Mouse (Mus musculus) neural tube, embryonic 15.5 days (tissue): ENCODE measurements around the gene Kif6. TPM values are rescaled to one million over a fixed set of nuclear protein-coding genes. Genes with fewer than 3 reads are reported as not detected.

Experiments used
- ATAC-seq: fragments of 200-750 bp; cut with Nextera tagmentation; 2 replicates; pipeline ENCODE4 v1.8.0; 2017; ENCODE audit warnings: mild to moderate bottlenecking, moderate TSS enrichment, moderate library complexity; ENCODE audit not compliant: low FRiP score
- H3K27ac ChIP-seq: fragments of 300-500 bp; sonication (generic); replicated peaks from 2 replicates; pipeline ENCODE4 v1.5.1; 2015; ENCODE audit warnings: mild to moderate bottlenecking, inconsistent platforms
- H3K27me3 ChIP-seq: fragments of 300-500 bp; sonication (generic); replicated peaks from 2 replicates; pipeline ENCODE4 v1.6.1; 2015; ENCODE audit warnings: inconsistent platforms
- H3K36me3 ChIP-seq: fragments of 300-500 bp; sonication (generic); 2 replicates; pipeline ENCODE4 v1.6.1; 2015; ENCODE audit warnings: inconsistent platforms
- H3K4me1 ChIP-seq: fragments of 300-500 bp; sonication (generic); 2 replicates; pipeline ENCODE4 v1.6.1; 2015; ENCODE audit warnings: inconsistent platforms
- H3K4me2 ChIP-seq: fragments of 300-500 bp; sonication (generic); 2 replicates; pipeline ENCODE4 v1.6.1; 2015; ENCODE audit warnings: inconsistent platforms, mild to moderate bottlenecking, moderate library complexity
- H3K4me3 ChIP-seq: fragments of 300-500 bp; sonication (generic); replicated peaks from 2 replicates; pipeline ENCODE4 v1.5.1; 2015; ENCODE audit warnings: mild to moderate bottlenecking, inconsistent platforms
- H3K9ac ChIP-seq: fragments of 300-500 bp; sonication (generic); replicated peaks from 2 replicates; pipeline ENCODE4 v1.6.1; 2015; ENCODE audit warnings: mild to moderate bottlenecking, inconsistent platforms
- H3K9me3 ChIP-seq: fragments of 300-500 bp; sonication (generic); replicated peaks from 2 replicates; pipeline ENCODE4 v1.6.1; 2016; ENCODE audit warnings: inconsistent platforms
- WGBS: fragments of 180-500 bp; shearing (Covaris S2); methylation state at CpG from one replicate; pipeline ENCODE4 v1.1.7; 2015; ENCODE audit warnings: mixed read lengths; 5-methylcytosine and 5-hydroxymethylcytosine counted together
- polyA plus RNA-seq: library from polyadenylated mRNA; unstranded; fragments of >200 nt; fragmentation: Nextera tagmentation; extraction: Ambion mirVana; gene quantifications from 2 replicates; pipeline ENCODE4 v1.2.1, GENCODE M21; 2015

Gene Kif6
- polyA plus RNA-seq, 1 experiment from 2014 or later, result 2.1 TPM

DNA sequence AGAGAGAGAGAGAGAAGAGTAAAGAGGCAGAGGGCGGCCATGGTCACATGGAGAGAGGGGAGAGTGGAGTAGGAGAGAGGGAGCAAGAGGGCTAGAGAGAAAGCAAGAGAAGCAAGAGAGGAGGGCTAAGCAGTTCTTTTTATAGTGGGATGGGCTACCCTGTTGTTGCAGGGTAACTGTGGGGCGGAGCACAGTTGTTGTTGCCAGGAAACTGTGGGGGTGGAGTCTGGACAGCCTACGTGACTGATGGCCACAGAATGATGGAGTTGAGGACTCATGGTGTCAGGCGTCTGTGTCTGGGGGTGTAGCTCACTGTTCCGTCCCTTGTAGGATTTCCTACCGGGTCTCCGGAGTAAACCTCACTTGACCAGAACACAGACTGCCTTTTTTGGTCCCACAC is 324.2 kb downstream of the Kif6 start:
- WGBS, result 65% methylated on average over 7 of the region's 7 CpGs
- Histone ChIP-seq H3K9ac (no peak overlapping the region), H3K27me3 (peaks cover 5% of the 10 kb centered on the region), H3K9me3 (no peaks in the 10 kb centered on the region), H3K36me3 (no peaks in the 10 kb centered on the region), H3K4me3 (no peak overlapping the region), H3K4me2 (no peak overlapping the region), H3K4me1 (no peaks in the 10 kb centered on the region), H3K27ac (no peak overlapping the region)
- no peak for ATAC-seq

GRCm38 (mm10) chr17:49942674-49943073 is 327.7 kb downstream of the Kif6 start:
- Histone ChIP-seq H3K27ac (no peak overlapping the region), H3K9ac (no peak overlapping the region), H3K4me1 (no peaks in the 10 kb centered on the region), H3K4me3 (no peak overlapping the region), H3K36me3 (no peaks in the 10 kb centered on the region), H3K4me2 (no peak overlapping the region), H3K9me3 (no peaks in the 10 kb centered on the region), H3K27me3 (no peaks in the 10 kb centered on the region)
- WGBS, result 71% methylated on average over 6 of the region's 6 CpGs
- no peak for ATAC-seq

- H3K27me3 ChIP-seq, result no peaks in the 10 kb centered on the region
Observed at GRCm38 (mm10) chr17:49951491-49951855, 336.5 kb downstream of the Kif6 start.

GRCm38 (mm10) chr17:49951856-49952607 is 337.1 kb downstream of the Kif6 start:
- peak overlapping the region; percentile 63 for H3K4me2 ChIP-seq
- no peaks in the 10 kb centered on the region for H3K36me3 ChIP-seq
- 17% methylated on average over 22 of the region's 22 CpGs for WGBS
- H3K9me3 ChIP-seq, result no peaks in the 10 kb centered on the region
- no peak overlapping the region for H3K9ac ChIP-seq
- ATAC-seq, result peak; percentile 67
- H3K27ac ChIP-seq, result peak overlapping the region; percentile 76
- no peaks in the 10 kb centered on the region for H3K27me3 ChIP-seq
- H3K4me3 ChIP-seq, result peak overlapping the region; percentile 30
- H3K4me1 ChIP-seq, result peaks cover 7% of the 10 kb centered on the region

More at GRCm38 (mm10) chr17:49951491-49951855, 336.5 kb downstream of the Kif6 start:
- Histone ChIP-seq H3K4me1 (peaks cover 7% of the 10 kb centered on the region), H3K4me3 (peak overlapping the region; percentile 30), H3K4me2 (peak overlapping the region; percentile 63), H3K9me3 (no peaks in the 10 kb centered on the region), H3K27ac (peak overlapping the region; percentile 76), H3K36me3 (no peaks in the 10 kb centered on the region), H3K9ac (no peak overlapping the region)
- 7% methylated on average over 7 of the region's 7 CpGs for WGBS
- peak; percentile 66 for ATAC-seq

- H3K27me3 ChIP-seq, result no peaks in the 10 kb centered on the region
- no peaks in the 10 kb centered on the region for H3K9me3 ChIP-seq
- no peak overlapping the region for H3K4me3 ChIP-seq
- ATAC-seq, result no peak
- no peaks in the 10 kb centered on the region for H3K4me1 ChIP-seq
- H3K27ac ChIP-seq, result no peak overlapping the region
- H3K36me3 ChIP-seq, result no peaks in the 10 kb centered on the region
- H3K4me2 ChIP-seq, result no peak overlapping the region
- H3K9ac ChIP-seq, result no peak overlapping the region
Observed at GRCm38 (mm10) chr17:49959021-49959420, 344.1 kb downstream of the Kif6 start.

Other genes starting within 250 kb of the Kif6 start
- 4.7 and 6.2 TPM in 2 replicates for gene Mocs1, start 186.8 kb upstream of the Kif6 start, polyA plus RNA-seq
- 4.0 and 4.8 TPM in 2 replicates for gene Daam2, start 50.8 kb upstream of the Kif6 start, polyA plus RNA-seq